Mouse (Mus musculus) CH12.LX (cell line): ENCODE measurements around the gene Ddx55. TPM values are rescaled to one million over a fixed set of nuclear protein-coding genes. Genes with fewer than 3 reads are reported as not detected.

Experiments
- DNase-seq: peaks from one replicate; pipeline ENCODE4 v3.0.0-alpha.2; 2013; ENCODE audit errors: extremely low read depth
- H3K27ac ChIP-seq: 2 replicates; pipeline ENCODE4 v1.5.1; 2012; ENCODE audit warnings: low read depth, mild to moderate bottlenecking, control low read depth, moderate library complexity; ENCODE audit not compliant: insufficient read depth
- H3K27me3 ChIP-seq: replicated peaks from 2 replicates; pipeline ENCODE3; 2012; ENCODE audit warnings: inconsistent platforms
- H3K36me3 ChIP-seq, 2 experiments: replicated peaks in 1 of 2; 2 replicates each; pipeline versions ENCODE3 to v1.6.1; 2012; ENCODE audit warnings: inconsistent platforms in 1 of 2, low read length in 1 of 2, mild to moderate bottlenecking in 1 of 2, mixed read lengths in 1 of 2, moderate library complexity in 1 of 2; ENCODE audit not compliant: control insufficient read depth in 1 of 2, insufficient read depth in 1 of 2
- H3K4me1 ChIP-seq, 2 experiments: 2 replicates each; pipeline ENCODE4 v1.6.1; 2012; ENCODE audit warnings: inconsistent platforms in 1 of 2, moderate library complexity in 1 of 2; ENCODE audit not compliant: insufficient read depth in 2 of 2, control insufficient read depth in 1 of 2
- H3K4me2 ChIP-seq: 2 replicates; pipeline ENCODE4 v1.6.1; 2012; ENCODE audit warnings: low read depth, mild to moderate bottlenecking, control low read depth; ENCODE audit not compliant: poor library complexity, insufficient read depth, severe bottlenecking
- H3K4me3 ChIP-seq, 3 experiments: fragments of 150-350 bp in 1 of 3; sonication (generic) in 1 of 3; replicated peaks in 1 of 3; 2 replicates each; pipeline versions ENCODE3 to v1.5.1; 2011 to 2012; ENCODE audit warnings: low read depth in 2 of 3, low read length in 2 of 3, mild to moderate bottlenecking in 2 of 3, moderate library complexity in 2 of 3, control low read depth in 1 of 3, improper control_type of control experiment in 1 of 3, inconsistent platforms in 1 of 3, mixed read lengths in 1 of 3; ENCODE audit not compliant: poor library complexity in 1 of 3
- H3K79me2 ChIP-seq: replicated peaks from 2 replicates; pipeline ENCODE4 v1.6.1; 2012; ENCODE audit warnings: mild to moderate bottlenecking, moderate library complexity; ENCODE audit not compliant: control insufficient read depth, poor library complexity, insufficient read depth, severe bottlenecking; ENCODE audit errors: extremely low read depth
- H3K9ac ChIP-seq: 2 replicates; pipeline ENCODE4 v1.6.1; 2012; ENCODE audit warnings: low read depth, mild to moderate bottlenecking, control low read depth, moderate library complexity; ENCODE audit not compliant: insufficient read depth
- H3K9me3 ChIP-seq: replicated peaks from 2 replicates; pipeline ENCODE3; 2012; ENCODE audit warnings: low read length, inconsistent platforms, mixed read lengths
- CHD2 ChIP-seq: IDR thresholded peaks from 2 replicates; pipeline ENCODE4 v1.6.1; 2011; ENCODE audit warnings: low read length, improper control_type of control experiment
- CTCF ChIP-seq, 2 experiments: IDR thresholded peaks in 1 of 2; conservative IDR thresholded peaks in 1 of 2; 2 replicates each; pipeline ENCODE4 v1.5.1; 2011 to 2012; ENCODE audit warnings: low read depth in 2 of 2, low read length in 2 of 2, improper control_type of control experiment in 1 of 2, inconsistent platforms in 1 of 2, mild to moderate bottlenecking in 1 of 2, moderate library complexity in 1 of 2
- ELF1 ChIP-seq: IDR thresholded peaks from 2 replicates; pipeline ENCODE4 v1.6.1; 2014; ENCODE audit warnings: low read depth, mild to moderate bottlenecking, inconsistent platforms, low read length, improper control_type of control experiment
- IRF4 ChIP-seq: IDR thresholded peaks from 2 replicates; pipeline ENCODE4 v1.6.1; 2014; ENCODE audit warnings: low read depth, mild to moderate bottlenecking, inconsistent platforms, low read length, improper control_type of control experiment
- JUN ChIP-seq: IDR thresholded peaks from 2 replicates; pipeline ENCODE4 v1.6.1; 2011; ENCODE audit warnings: low read depth, mild to moderate bottlenecking, low read length, improper control_type of control experiment, moderate library complexity; ENCODE audit not compliant: insufficient read depth
- JUND ChIP-seq: conservative IDR thresholded peaks from 2 replicates; pipeline ENCODE4 v1.6.1; 2011; ENCODE audit warnings: low read depth, low read length, improper control_type of control experiment
- MAFK ChIP-seq: IDR thresholded peaks from 2 replicates; pipeline ENCODE4 v1.6.1; 2011; ENCODE audit warnings: low read length, improper control_type of control experiment; ENCODE audit not compliant: insufficient replicate concordance
- MAX ChIP-seq: IDR thresholded peaks from 2 replicates; pipeline ENCODE4 v1.6.1; 2011; ENCODE audit warnings: low read length, improper control_type of control experiment
- MAZ ChIP-seq: IDR thresholded peaks from 2 replicates; pipeline ENCODE4 v1.6.1; 2012; ENCODE audit warnings: low read depth, mild to moderate bottlenecking, inconsistent platforms, low read length, improper control_type of control experiment, moderate library complexity
- MEF2A ChIP-seq: IDR thresholded peaks from 2 replicates; pipeline ENCODE4 v1.6.1; 2014; ENCODE audit warnings: low read depth, mild to moderate bottlenecking, inconsistent platforms, low read length, improper control_type of control experiment, borderline replicate concordance
- MXI1 ChIP-seq: IDR thresholded peaks from 2 replicates; pipeline ENCODE4 v1.6.1; 2011; ENCODE audit warnings: mild to moderate bottlenecking, low read depth, low read length, improper control_type of control experiment
- PAX5 ChIP-seq: IDR thresholded peaks from 2 replicates; pipeline ENCODE4 v1.6.1; 2012; ENCODE audit warnings: low read length, inconsistent platforms, mixed read lengths
- POLR2A ChIP-seq: IDR thresholded peaks from 2 replicates; pipeline ENCODE4 v1.6.1; 2011; ENCODE audit warnings: low read depth, mild to moderate bottlenecking, improper control_type of control experiment, low read length
- RAD21 ChIP-seq: IDR thresholded peaks from 2 replicates; pipeline ENCODE4 v1.6.1; 2011; ENCODE audit warnings: low read depth, mild to moderate bottlenecking, low read length, improper control_type of control experiment, moderate library complexity
- RCOR1 ChIP-seq: conservative IDR thresholded peaks from 2 replicates; pipeline ENCODE4 v1.6.1; 2012; ENCODE audit warnings: low read depth, mild to moderate bottlenecking, inconsistent platforms, low read length, improper control_type of control experiment
- SIN3A ChIP-seq: IDR thresholded peaks from 2 replicates; pipeline ENCODE4 v1.6.1; 2012; ENCODE audit warnings: low read length, improper control_type of control experiment, inconsistent platforms
- SMC3 ChIP-seq: IDR thresholded peaks from 2 replicates; pipeline ENCODE4 v1.6.1; 2011; ENCODE audit warnings: low read depth, low read length, improper control_type of control experiment
- UBTF ChIP-seq: IDR thresholded peaks from 2 replicates; pipeline ENCODE4 v1.6.1; 2012; ENCODE audit warnings: low read depth, mild to moderate bottlenecking, inconsistent platforms, low read length, improper control_type of control experiment, moderate library complexity
- USF2 ChIP-seq: conservative IDR thresholded peaks from 2 replicates; pipeline ENCODE4 v1.6.1; 2011; ENCODE audit warnings: low read depth, low read length, improper control_type of control experiment
- ZMIZ1 ChIP-seq: IDR thresholded peaks from 2 replicates; pipeline ENCODE4 v1.6.1; 2012; ENCODE audit warnings: low read depth, mild to moderate bottlenecking, inconsistent platforms, low read length, improper control_type of control experiment
- ZNF384 ChIP-seq: IDR thresholded peaks from 2 replicates; pipeline ENCODE4 v1.6.1; 2012; ENCODE audit warnings: low read depth, low read length, improper control_type of control experiment, inconsistent platforms
- dilution Hi-C: fragments of 300-500 bp; cut with MboI; formaldehyde crosslinking; loops from 2 replicates; pipeline ENCODE4 v1.14.3; 2020; ENCODE audit warnings: low sequenced_read_pairs; ENCODE audit not compliant: extremely low pct_unique_long_range_greater_than_20kb, extremely low pct_ligation_motif_present
- in situ Hi-C: fragments of 300-500 bp; cut with MboI; formaldehyde crosslinking; loops from 3 replicates; pipeline ENCODE4 v1.14.3; 2019; ENCODE audit warnings: low sequenced_read_pairs, low pct_ligation_motif_present, low pct_unique_long_range_greater_than_20kb, mixed read lengths
- polyA plus RNA-seq: library from polyadenylated mRNA; unstranded; fragments of >175 nt; gene quantifications from 2 replicates; pipeline ENCODE4 v1.2.1, GENCODE M21; 2012; ENCODE audit warnings: low read depth; ENCODE audit not compliant: insufficient read length
- total RNA-seq, 2 experiments: library from RNA; depleted of rRNA; stranded (reverse); fragments of 300-350 nt in 1 of 2; fragments of >200 nt in 1 of 2; gene quantifications; 2 replicates each; pipeline ENCODE4 v1.2.3; 2012 to 2014

Gene Ddx55
- total and polyA plus RNA-seq, 3 experiments, result 15.1 to 25.9 (median 18.2) TPM

GRCm38 (mm10) chr5:124503742-124504141 lies 48.9 kb upstream of the Ddx55 start:
- in situ Hi-C loops (no loop called here), dilution Hi-C loops (no loop called here)
- Histone ChIP-seq H3K27ac (no peak overlapping the region), H3K4me2 (no peak overlapping the region), H3K27me3 (no peaks in the 10 kb centered on the region), H3K4me1 (peaks cover 7 to 28% of the 10 kb centered on the region in 2 experiments; a peak in 3 of 4 replicates), H3K79me2 (no peaks in the 10 kb centered on the region), H3K9me3 (no peaks in the 10 kb centered on the region), H3K36me3 (peaks cover 5 to 26% of the 10 kb centered on the region in 2 experiments), H3K4me3 (no peak overlapping the region), H3K9ac (no peak overlapping the region)
- no peak for TF ChIP-seq MAZ
- no peak for TF ChIP-seq ELF1
- no peak for TF ChIP-seq MXI1
- no peak for TF ChIP-seq MEF2A
- no peak for TF ChIP-seq CTCF (conservative IDR thresholded peaks at IDR 0.05 in 1 of 2, IDR thresholded peaks at IDR 0.05 in 1 of 2; ENCODE audit: low read depth in 2 of 2, low read length in 2 of 2)
- no peak for TF ChIP-seq RAD21
- no peak for TF ChIP-seq CHD2
- no peak for TF ChIP-seq PAX5
- TF ChIP-seq UBTF, result no peak
- no peak for TF ChIP-seq POLR2A
- TF ChIP-seq ZNF384, result no peak
- TF ChIP-seq RCOR1, result no peak
- TF ChIP-seq MAX, result no peak
- TF ChIP-seq IRF4, result no peak
- no peak for DNase-seq

- Histone ChIP-seq H3K27me3 (no peaks in the 10 kb centered on the region), H3K9me3 (no peaks in the 10 kb centered on the region), H3K27ac (no peak overlapping the region), H3K9ac (no peak overlapping the region), H3K79me2 (no peaks in the 10 kb centered on the region), H3K36me3 (peaks cover 5 to 26% of the 10 kb centered on the region in 2 experiments), H3K4me1 (peaks cover 7 to 22% of the 10 kb centered on the region in 2 experiments; a peak in 3 of 4 replicates), H3K4me3 (no peak overlapping the region), H3K4me2 (no peak overlapping the region)
- no peak for DNase-seq
- in situ Hi-C loops (no loop called here), dilution Hi-C loops (no loop called here)
- no peak for TF ChIP-seq RAD21
Observed at GRCm38 (mm10) chr5:124505235-124505634, 47.4 kb upstream of the Ddx55 start.

GRCm38 (mm10) chr5:124506731-124507359 lies 45.8 kb upstream of the Ddx55 start:
- Histone ChIP-seq H3K4me3 (no peak overlapping the region), H3K27me3 (no peaks in the 10 kb centered on the region), H3K9ac (no peak overlapping the region), H3K9me3 (no peaks in the 10 kb centered on the region), H3K4me1 (peaks cover 7 to 22% of the 10 kb centered on the region in 2 experiments; a peak in 3 of 4 replicates), H3K4me2 (no peak overlapping the region), H3K36me3 (peaks cover 2 to 18% of the 10 kb centered on the region in 2 experiments), H3K79me2 (no peaks in the 10 kb centered on the region), H3K27ac (no peak overlapping the region)
- in situ Hi-C loops, result no loop called here
- TF ChIP-seq USF2 (no peak), JUN (no peak), RAD21 (no peak), JUND (no peak), SMC3 (no peak), PAX5 (no peak), ELF1 (no peak), CHD2 (no peak), SIN3A (no peak), MAFK (no peak), CTCF (conservative IDR thresholded peaks at IDR 0.05 in 1 of 2, IDR thresholded peaks at IDR 0.05 in 1 of 2; ENCODE audit: low read depth in 2 of 2, low read length in 2 of 2) (no peak), IRF4 (no peak), ZMIZ1 (no peak), POLR2A (no peak)
- no peak for DNase-seq
- dilution Hi-C loops, result no loop called here
